Mouse (Mus musculus): ENCODE measurements at regions not wholly inside any gene's neighbourhood (a gene's known extent, or its start where the extent isn't known, plus 50 kb on each side); places are given as distances from the start of the nearest gene placed in this dataset.

DNA sequence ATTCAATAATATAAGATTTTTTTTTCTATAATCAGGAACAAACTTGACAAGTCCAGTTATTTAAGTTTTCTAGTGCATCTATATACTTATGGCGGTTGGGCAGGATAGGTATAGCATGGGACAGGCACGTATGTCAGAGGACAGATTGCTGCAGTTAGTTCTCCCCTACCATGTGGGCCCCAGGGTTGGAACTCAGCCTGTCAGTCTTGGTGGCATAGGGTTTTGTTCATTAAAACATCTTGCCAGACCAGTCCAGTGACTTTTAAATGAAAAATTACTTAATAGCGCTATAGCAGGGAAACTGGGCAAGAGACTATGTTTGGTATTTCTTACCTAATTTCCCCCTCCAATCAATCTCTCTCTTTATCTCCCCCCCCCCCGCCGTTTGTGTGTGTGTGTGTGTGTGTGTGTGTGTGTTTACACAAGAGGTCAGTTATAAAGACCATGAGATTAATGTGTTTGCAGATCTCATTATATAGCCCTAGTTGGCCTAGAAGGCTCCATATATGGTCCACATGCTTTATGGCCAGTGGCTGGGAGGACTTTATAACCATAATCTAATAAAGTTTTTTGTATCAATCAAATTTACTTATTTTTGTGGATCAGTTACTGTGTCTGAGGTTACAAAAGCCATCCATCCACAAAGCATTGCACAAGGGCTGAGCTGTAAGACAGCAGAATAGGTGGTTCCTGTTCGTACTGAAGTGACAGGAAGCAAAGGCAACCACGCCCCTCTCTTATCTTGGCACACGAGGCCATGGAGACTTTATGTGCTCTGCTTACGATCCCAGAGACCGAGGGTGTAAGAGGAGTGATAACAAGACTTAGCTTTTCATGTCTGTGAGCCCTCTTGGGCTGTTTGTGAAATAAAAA, 208.5 kb upstream of the Pfn2 start:
- Histone ChIP-seq H3K36me3 (ENCODE audit: control insufficient read depth, insufficient read depth, low read length, poor library complexity, severe bottlenecking) (no peaks in the 10 kb centered on the region), H3K27ac (ENCODE audit: insufficient read depth, low read length) (no peak overlapping the region), H3K4me1 (ENCODE audit: control insufficient read depth, insufficient read depth, low read length) (no peaks in the 10 kb centered on the region), H3K4me3 (ENCODE audit: low read depth, low read length) (no peak overlapping the region), H3K9ac (ENCODE audit: low read depth, poor library complexity, severe bottlenecking) (no peak overlapping the region), H3K27me3 (ENCODE audit: control insufficient read depth, insufficient read depth, low read length, poor library complexity, severe bottlenecking) (no peaks in the 10 kb centered on the region), H3K9me3 (replicated peaks; ENCODE audit: control insufficient read depth, insufficient read depth, low read length, poor library complexity, severe bottlenecking) (no peaks in the 10 kb centered on the region)
- TF ChIP-seq CTCF (IDR thresholded peaks at IDR 0.05; ENCODE audit: low read depth, low read length) = no peak
- TF ChIP-seq EP300 (IDR thresholded peaks at IDR 0.05; ENCODE audit: insufficient read depth, low read depth, low read length) = no peak
- no peak for TF ChIP-seq POLR2A (IDR thresholded peaks at IDR 0.05; ENCODE audit: insufficient read depth, low read length)

DNA sequence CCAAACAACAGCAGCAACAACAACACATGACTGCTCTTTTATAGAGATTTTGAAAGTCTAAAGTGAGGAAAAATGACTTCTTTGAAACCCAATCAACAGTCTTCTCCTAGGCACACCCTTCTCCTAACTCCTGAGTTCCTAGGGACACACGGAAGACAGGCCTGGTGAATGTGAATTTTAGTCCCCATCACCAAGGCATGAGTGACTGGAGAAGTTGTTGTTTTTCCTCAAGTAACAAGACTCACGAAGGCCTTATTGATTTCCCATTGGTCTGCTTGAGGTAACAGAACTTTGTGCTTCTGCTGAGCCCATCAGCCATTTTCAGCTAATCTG, 209.2 kb upstream of the Pfn2 start:
- no peaks in the 10 kb centered on the region for H3K36me3 ChIP-seq (ENCODE audit: control insufficient read depth, insufficient read depth, low read length, poor library complexity, severe bottlenecking)
- H3K4me3 ChIP-seq (ENCODE audit: low read depth, low read length) = no peak overlapping the region
- H3K27ac ChIP-seq (ENCODE audit: insufficient read depth, low read length) = no peak overlapping the region
- H3K4me1 ChIP-seq (ENCODE audit: control insufficient read depth, insufficient read depth, low read length) = no peaks in the 10 kb centered on the region
- no peaks in the 10 kb centered on the region for H3K9me3 ChIP-seq (replicated peaks; ENCODE audit: control insufficient read depth, insufficient read depth, low read length, poor library complexity, severe bottlenecking)
- TF ChIP-seq CTCF (IDR thresholded peaks at IDR 0.05; ENCODE audit: low read depth, low read length) = no peak
- no peak for TF ChIP-seq POLR2A (IDR thresholded peaks at IDR 0.05; ENCODE audit: insufficient read depth, low read length)
- TF ChIP-seq EP300 (IDR thresholded peaks at IDR 0.05; ENCODE audit: insufficient read depth, low read depth, low read length) = no peak
- H3K27me3 ChIP-seq (ENCODE audit: control insufficient read depth, insufficient read depth, low read length, poor library complexity, severe bottlenecking) = no peaks in the 10 kb centered on the region
- no peak overlapping the region for H3K9ac ChIP-seq (ENCODE audit: low read depth, poor library complexity, severe bottlenecking)

DNA sequence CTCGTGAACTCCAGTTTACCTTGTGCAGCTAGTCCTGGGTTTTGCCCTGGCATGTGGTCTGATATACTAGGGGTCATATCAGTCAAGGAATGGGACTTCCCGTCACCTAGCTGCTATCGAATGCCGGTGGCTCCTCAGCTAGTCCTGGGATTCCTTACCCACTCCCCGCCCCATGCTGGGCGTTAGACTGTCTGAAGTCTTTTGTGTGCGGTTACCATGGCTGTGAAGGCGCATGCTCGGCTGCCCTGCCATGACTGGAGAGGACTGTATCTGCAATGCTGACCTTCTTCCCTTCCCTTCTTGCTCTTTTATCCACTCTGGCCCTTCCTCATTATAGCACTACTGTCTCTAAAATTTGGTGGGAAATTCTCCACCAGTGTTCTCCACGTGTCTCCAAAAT, 210.3 kb upstream of the Pfn2 start:
- no peak overlapping the region for H3K4me3 ChIP-seq (ENCODE audit: low read depth, low read length)
- H3K27ac ChIP-seq (ENCODE audit: insufficient read depth, low read length) = no peak overlapping the region
- no peak overlapping the region for H3K9ac ChIP-seq (ENCODE audit: low read depth, poor library complexity, severe bottlenecking)
- H3K36me3 ChIP-seq (ENCODE audit: control insufficient read depth, insufficient read depth, low read length, poor library complexity, severe bottlenecking) = no peaks in the 10 kb centered on the region
- H3K4me1 ChIP-seq (ENCODE audit: control insufficient read depth, insufficient read depth, low read length) = no peaks in the 10 kb centered on the region
- TF ChIP-seq POLR2A (IDR thresholded peaks at IDR 0.05; ENCODE audit: insufficient read depth, low read length) (no peak), EP300 (IDR thresholded peaks at IDR 0.05; ENCODE audit: insufficient read depth, low read depth, low read length) (no peak), CTCF (IDR thresholded peaks at IDR 0.05; ENCODE audit: low read depth, low read length) (no peak)
- H3K9me3 ChIP-seq (replicated peaks; ENCODE audit: control insufficient read depth, insufficient read depth, low read length, poor library complexity, severe bottlenecking) = no peaks in the 10 kb centered on the region; the same call in 1 of the 2 replicates
- no peaks in the 10 kb centered on the region for H3K27me3 ChIP-seq (ENCODE audit: control insufficient read depth, insufficient read depth, low read length, poor library complexity, severe bottlenecking)

DNA sequence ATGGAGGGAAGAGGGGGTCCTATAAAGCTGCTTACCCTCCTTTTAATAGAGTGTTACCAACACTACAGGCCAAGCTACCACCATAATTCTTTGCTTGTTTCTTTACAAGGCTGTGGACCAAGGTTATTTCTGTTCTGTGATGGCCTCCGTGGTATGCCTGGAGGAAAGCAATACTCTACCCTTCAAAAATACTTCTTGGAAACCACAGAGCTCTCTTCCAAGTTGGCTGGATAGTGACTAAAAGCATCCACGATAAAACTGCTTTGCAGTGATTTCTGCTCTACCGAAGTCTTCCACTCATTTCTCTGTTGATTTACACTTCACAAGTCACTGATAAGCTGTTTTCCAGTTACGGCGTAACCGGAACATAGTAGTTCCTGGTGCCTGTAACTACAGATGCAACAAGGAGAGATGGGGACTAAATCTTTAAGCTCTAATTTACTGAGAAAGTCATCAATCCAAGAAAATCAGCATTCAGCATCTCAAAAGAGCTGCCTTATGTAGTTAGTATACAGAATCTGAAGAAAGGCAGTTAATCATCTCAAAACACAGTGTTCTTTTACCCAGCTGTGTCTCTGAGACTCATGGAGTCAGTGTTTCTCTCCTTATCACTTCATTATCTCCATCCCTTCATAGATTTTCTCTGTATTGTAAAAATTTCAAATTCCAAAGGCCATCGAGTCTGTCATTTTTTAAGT, 216.1 kb upstream of the Pfn2 start:
- no peaks in the 10 kb centered on the region for H3K27me3 ChIP-seq (ENCODE audit: control insufficient read depth, insufficient read depth, low read length, poor library complexity, severe bottlenecking)
- no peaks in the 10 kb centered on the region for H3K4me1 ChIP-seq (ENCODE audit: control insufficient read depth, insufficient read depth, low read length)
- TF ChIP-seq EP300 (IDR thresholded peaks at IDR 0.05; ENCODE audit: insufficient read depth, low read depth, low read length) = no peak
- no peak for TF ChIP-seq CTCF (IDR thresholded peaks at IDR 0.05; ENCODE audit: low read depth, low read length)
- TF ChIP-seq POLR2A (IDR thresholded peaks at IDR 0.05; ENCODE audit: insufficient read depth, low read length) = no peak
- no peaks in the 10 kb centered on the region; the same call in 1 of the 2 replicates for H3K9me3 ChIP-seq (replicated peaks; ENCODE audit: control insufficient read depth, insufficient read depth, low read length, poor library complexity, severe bottlenecking)
- no peak overlapping the region for H3K27ac ChIP-seq (ENCODE audit: insufficient read depth, low read length)
- H3K36me3 ChIP-seq (ENCODE audit: control insufficient read depth, insufficient read depth, low read length, poor library complexity, severe bottlenecking) = no peaks in the 10 kb centered on the region
- no peak overlapping the region for H3K4me3 ChIP-seq (ENCODE audit: low read depth, low read length)
- H3K9ac ChIP-seq (ENCODE audit: low read depth, poor library complexity, severe bottlenecking) = no peak overlapping the region

DNA sequence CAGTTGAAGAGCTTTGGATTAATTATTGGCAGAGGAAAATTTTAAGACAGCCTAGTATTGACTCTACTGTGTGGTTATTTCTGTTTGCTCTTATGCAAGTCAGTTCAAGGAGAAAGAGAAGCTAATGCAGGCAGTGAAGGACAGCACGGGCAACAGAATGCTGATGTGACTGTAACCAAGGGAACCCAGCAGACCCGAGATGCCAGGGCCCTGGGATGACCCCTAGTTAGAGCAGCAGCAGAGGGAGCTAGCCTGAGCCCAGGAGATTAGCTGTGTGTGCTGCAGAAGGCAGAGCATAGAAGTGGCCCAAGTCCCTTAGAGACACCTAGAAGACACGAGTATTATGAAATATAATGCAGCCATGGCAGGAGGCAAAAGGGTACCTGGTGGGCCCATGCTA, 223.7 kb upstream of the Pfn2 start:
- TF ChIP-seq POLR2A (IDR thresholded peaks at IDR 0.05; ENCODE audit: insufficient read depth, low read length) (no peak), EP300 (IDR thresholded peaks at IDR 0.05; ENCODE audit: insufficient read depth, low read depth, low read length) (no peak), CTCF (IDR thresholded peaks at IDR 0.05; ENCODE audit: low read depth, low read length) (no peak)
- no peaks in the 10 kb centered on the region for H3K36me3 ChIP-seq (ENCODE audit: control insufficient read depth, insufficient read depth, low read length, poor library complexity, severe bottlenecking)
- no peaks in the 10 kb centered on the region for H3K9me3 ChIP-seq (replicated peaks; ENCODE audit: control insufficient read depth, insufficient read depth, low read length, poor library complexity, severe bottlenecking)
- H3K9ac ChIP-seq (ENCODE audit: low read depth, poor library complexity, severe bottlenecking) = no peak overlapping the region
- no peak overlapping the region for H3K27ac ChIP-seq (ENCODE audit: insufficient read depth, low read length)
- no peaks in the 10 kb centered on the region for H3K4me1 ChIP-seq (ENCODE audit: control insufficient read depth, insufficient read depth, low read length)
- H3K27me3 ChIP-seq (ENCODE audit: control insufficient read depth, insufficient read depth, low read length, poor library complexity, severe bottlenecking) = no peaks in the 10 kb centered on the region
- no peak overlapping the region for H3K4me3 ChIP-seq (ENCODE audit: low read depth, low read length)

All from ES-Bruce4 (cell line).